Mouse (Mus musculus) liver, postnatal 0 days (tissue): ENCODE measurements around the gene Fabp6.

Source experiments
- CTCF ChIP-seq: sonication (generic); IDR thresholded peaks from 2 replicates; pipeline ENCODE4 v1.5.1; 2016; ENCODE audit warnings: antibody characterized with exemption, low read depth
- EP300 ChIP-seq: IDR thresholded peaks from 2 replicates; pipeline ENCODE4 v1.6.1; 2016; ENCODE audit warnings: antibody characterized with exemption, low read depth, mild to moderate bottlenecking

DNA sequence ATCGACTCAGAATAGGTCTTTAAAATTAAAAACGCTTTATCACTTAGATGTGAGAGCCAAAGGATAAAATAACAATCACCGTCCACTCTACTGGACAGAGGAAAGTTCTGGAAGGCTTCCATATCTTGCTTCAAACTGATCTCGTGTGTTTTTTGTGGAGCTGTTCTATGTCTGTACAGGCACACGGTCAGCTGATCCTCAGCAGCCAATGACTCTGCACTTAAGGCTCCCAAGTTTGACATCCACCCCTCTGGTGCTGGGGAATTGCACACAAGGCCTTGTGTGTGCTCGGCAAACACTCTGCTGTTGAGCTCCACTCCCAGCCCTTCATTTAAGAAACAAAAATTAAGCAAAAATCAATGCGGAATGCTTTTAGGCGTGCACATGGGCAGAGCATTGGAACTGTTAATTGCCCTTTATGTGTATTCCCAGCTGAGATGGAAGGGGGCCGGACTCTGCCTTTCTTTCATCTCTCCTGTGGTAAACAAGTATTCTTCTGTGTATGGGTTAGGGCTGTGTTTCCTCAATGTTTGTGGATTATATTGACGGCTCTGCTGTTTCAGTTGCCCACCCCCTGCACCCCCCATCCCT is 37.6 kb downstream of the Fabp6 start:
- TF ChIP-seq CTCF, result no peak
- no peak for TF ChIP-seq EP300
